Mouse (Mus musculus) E14TG2a.4 (cell line): Measurements from ENCODE around the gene Gm17720.
"Not testable (repeated sequence)": the region's sequence is repeated elsewhere in the genome, so short reads cannot be mapped to it uniquely, and the experiment has no call there.

Source experiments
- H3K27me3 ChIP-seq: 2 replicates; pipeline ENCODE4 v1.6.1; 2014; ENCODE audit warnings: low read length, control low read depth; ENCODE audit not compliant: insufficient read depth
- H3K36me3 ChIP-seq: 2 replicates; pipeline ENCODE4 v1.6.1; 2014; ENCODE audit warnings: low read length, control low read depth; ENCODE audit not compliant: insufficient read depth
- H3K4me1 ChIP-seq: replicated peaks from 2 replicates; pipeline ENCODE4 v1.6.1; 2014; ENCODE audit warnings: low read depth, low read length, control low read depth
- H3K4me3 ChIP-seq: replicated peaks from 2 replicates; pipeline ENCODE4 v1.5.1; 2014; ENCODE audit warnings: mild to moderate bottlenecking, low read length
- H3K9me3 ChIP-seq: 2 replicates; pipeline ENCODE4 v1.6.1; 2014; ENCODE audit warnings: low read length, control low read depth
- CTCF ChIP-seq: conservative IDR thresholded peaks from 2 replicates; pipeline ENCODE4 v1.5.1; 2014; ENCODE audit warnings: low read length
- NANOG ChIP-seq: IDR thresholded peaks from 2 replicates; pipeline ENCODE4 v1.6.1; 2014; ENCODE audit warnings: borderline replicate concordance, low read length, mixed read lengths
- POU5F1 ChIP-seq: IDR thresholded peaks from 2 replicates; pipeline ENCODE4 v1.6.1; 2014; ENCODE audit warnings: low read length, borderline replicate concordance

Gm17720 gene

DNA sequence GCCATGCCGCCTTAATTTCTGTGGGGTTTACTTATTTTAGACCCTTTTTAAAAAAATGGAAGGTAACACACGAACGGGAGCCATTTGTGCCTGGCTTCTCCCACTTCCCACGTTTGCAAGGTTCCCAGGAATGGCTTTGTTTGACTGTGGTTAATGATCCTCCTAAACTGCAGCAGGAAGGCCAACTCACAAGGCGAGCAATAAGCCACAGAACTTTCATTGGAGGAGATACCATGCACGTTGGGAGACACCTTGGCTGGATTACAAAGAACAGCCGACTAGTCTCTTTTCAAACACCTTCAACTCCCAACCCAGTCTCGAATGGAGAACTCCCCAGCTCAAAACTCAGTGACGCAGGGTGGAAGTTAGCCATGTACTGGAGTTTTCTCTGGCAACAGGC lies 38.4 kb downstream of the Gm17720 start:
- H3K27me3 ChIP-seq = no peaks in the 10 kb centered on the region
- TF ChIP-seq NANOG (no peak), CTCF (no peak), POU5F1 (no peak)
- peaks cover 7% of the 10 kb centered on the region; the same call in 1 of the 2 replicates for H3K9me3 ChIP-seq
- H3K4me3 ChIP-seq = no peak overlapping the region
- no peaks in the 10 kb centered on the region for H3K4me1 ChIP-seq
- H3K36me3 ChIP-seq = no peaks in the 10 kb centered on the region

DNA sequence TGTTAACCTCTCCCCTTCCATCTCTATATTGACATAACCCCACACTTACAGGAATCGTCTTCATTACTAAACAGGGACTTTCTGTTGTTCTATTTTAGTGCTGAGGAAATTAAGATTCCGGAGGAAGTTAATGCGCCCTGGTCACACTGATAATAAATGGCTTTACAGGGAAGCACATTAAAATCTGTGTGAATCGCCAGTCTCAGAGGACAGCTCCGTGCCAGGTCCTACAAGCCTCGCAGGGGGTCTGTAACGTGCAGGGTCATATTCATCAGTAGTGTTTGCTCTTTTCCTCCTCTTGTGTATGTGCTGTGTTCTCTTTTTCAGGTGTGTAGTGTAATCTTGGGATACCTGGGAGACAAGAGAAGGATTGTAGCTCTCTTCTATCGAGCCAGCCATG lies 44.3 kb downstream of the Gm17720 start:
- 0 out of 2 replicates have a peak, but pooled peaks cover 3% of the 10 kb centered on the region for H3K9me3 ChIP-seq
- no peak overlapping the region for H3K4me3 ChIP-seq
- H3K4me1 ChIP-seq = peaks cover 6% of the 10 kb centered on the region

DNA sequence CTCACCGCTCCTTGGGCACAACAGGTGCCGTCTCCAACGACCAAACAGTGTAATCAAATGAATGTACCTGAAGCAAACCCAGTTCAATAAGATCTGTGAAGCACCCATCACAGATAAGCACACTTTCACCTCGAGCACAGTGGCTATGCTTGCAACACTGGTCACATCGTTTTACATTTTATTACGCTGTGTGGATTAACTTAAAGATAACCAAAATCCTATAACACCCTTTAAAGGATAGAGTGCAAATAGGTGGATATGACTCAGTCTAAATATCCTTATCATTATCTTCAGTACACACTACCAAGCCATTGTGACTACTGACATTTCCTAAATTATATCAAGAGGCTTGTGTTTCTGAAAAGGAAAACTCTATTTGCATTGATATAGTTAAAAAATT lies 51.3 kb downstream of the Gm17720 start:
- TF ChIP-seq CTCF (no peak), NANOG (no peak), POU5F1 (no peak)
- H3K4me3 ChIP-seq = no peak overlapping the region
- H3K27me3 ChIP-seq = no peaks in the 10 kb centered on the region
- no peaks in the 10 kb centered on the region for H3K4me1 ChIP-seq
- no peaks in the 10 kb centered on the region for H3K9me3 ChIP-seq
- H3K36me3 ChIP-seq = no peaks in the 10 kb centered on the region

More for the DNA sequence above, 44.3 kb downstream of the Gm17720 start:
- Histone ChIP-seq H3K36me3 (no peaks in the 10 kb centered on the region), H3K27me3 (peaks cover 8% of the 10 kb centered on the region; the same call in 1 of the 2 replicates)
- TF ChIP-seq CTCF = no peak
- no peak for TF ChIP-seq POU5F1
- no peak for TF ChIP-seq NANOG

- H3K9me3 ChIP-seq = peaks cover 5% of the 10 kb centered on the region; the same call in 1 of the 2 replicates
- no peaks in the 10 kb centered on the region for H3K36me3 ChIP-seq
- H3K27me3 ChIP-seq = peaks cover 5% of the 10 kb centered on the region; the same call in 1 of the 2 replicates
- no peak overlapping the region for H3K4me3 ChIP-seq
- no peaks in the 10 kb centered on the region for H3K4me1 ChIP-seq
- TF ChIP-seq CTCF = no peak
- TF ChIP-seq NANOG = no peak
- no peak for TF ChIP-seq POU5F1
These were observed 62.0 kb downstream of the Gm17720 start for GRCm38 (mm10) chr8:110040509-110040908.

GRCm38 (mm10) chr8:110039659-110040058 lies 62.9 kb downstream of the Gm17720 start, which contains the start of gene Chst4:
TSS of gene Chst4 (minus strand) at chr8:110039740.
- TF ChIP-seq POU5F1 = no peak
- no peak for TF ChIP-seq CTCF
- TF ChIP-seq NANOG = no peak
- H3K27me3 ChIP-seq = peaks cover 5% of the 10 kb centered on the region; the same call in 1 of the 2 replicates
- no peaks in the 10 kb centered on the region for H3K36me3 ChIP-seq
- no peak within 1 kb of the TSS for H3K4me3 ChIP-seq
- peaks cover 5% of the 10 kb centered on the region; the same call in 1 of the 2 replicates for H3K9me3 ChIP-seq
- no peaks in the 10 kb centered on the region for H3K4me1 ChIP-seq

DNA sequence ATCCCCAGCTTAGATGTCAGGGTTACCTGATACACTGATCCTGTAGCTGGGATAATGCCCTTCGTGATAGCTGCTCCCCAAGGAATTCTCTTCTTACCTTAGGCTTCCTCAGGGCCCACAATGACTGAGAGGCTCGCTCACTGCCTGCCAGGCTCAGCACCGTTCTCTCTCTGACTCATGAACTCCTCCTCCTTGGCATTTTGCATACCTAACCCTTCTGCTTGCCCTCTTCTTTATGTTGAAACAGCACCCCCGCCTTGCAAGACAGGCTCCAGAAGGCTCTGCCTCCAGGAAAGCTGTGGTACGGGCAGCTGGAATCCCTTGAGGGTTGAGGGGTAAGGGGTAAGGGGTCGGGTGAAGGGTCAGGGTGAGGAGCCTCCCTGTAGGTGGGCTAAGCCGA lies 63.3 kb downstream of the Gm17720 start:
- no peak overlapping the region for H3K4me3 ChIP-seq
- peaks cover 5% of the 10 kb centered on the region; the same call in 1 of the 2 replicates for H3K9me3 ChIP-seq
- no peaks in the 10 kb centered on the region for H3K4me1 ChIP-seq
- H3K36me3 ChIP-seq = no peaks in the 10 kb centered on the region
- peaks cover 5% of the 10 kb centered on the region; the same call in 1 of the 2 replicates for H3K27me3 ChIP-seq
- TF ChIP-seq NANOG (no peak), POU5F1 (no peak), CTCF (no peak)

DNA sequence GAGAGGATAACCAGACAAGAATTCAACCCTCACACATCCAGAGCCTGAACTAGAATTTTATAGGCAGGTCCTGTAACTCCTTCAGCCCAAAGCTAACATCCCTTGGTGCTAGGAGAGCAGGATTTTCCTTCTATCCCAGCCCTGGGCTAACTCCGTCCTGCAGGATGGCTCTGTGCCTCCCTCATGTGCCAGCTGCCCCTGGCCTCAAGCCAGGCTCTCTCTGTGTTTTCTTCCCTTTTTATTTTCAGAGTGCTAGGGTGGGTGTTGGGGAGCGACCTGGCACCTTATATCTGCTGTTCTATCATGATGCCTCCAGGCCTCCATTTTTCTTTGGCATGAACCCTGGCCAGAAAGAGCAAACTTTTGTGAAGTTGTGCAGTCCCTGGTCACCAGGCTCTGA lies 66.4 kb downstream of the Gm17720 start:
- no peak overlapping the region for H3K4me3 ChIP-seq
- peaks cover 5% of the 10 kb centered on the region; the same call in 1 of the 2 replicates for H3K9me3 ChIP-seq
- H3K36me3 ChIP-seq = no peaks in the 10 kb centered on the region
- TF ChIP-seq NANOG (no peak), POU5F1 (no peak), CTCF (no peak)
- peaks cover 9% of the 10 kb centered on the region; the same call in 1 of the 2 replicates for H3K27me3 ChIP-seq
- H3K4me1 ChIP-seq = no peaks in the 10 kb centered on the region

- Histone ChIP-seq H3K27me3 (peaks cover 18% of the 10 kb centered on the region; the same call in 1 of the 2 replicates), H3K36me3 (no peaks in the 10 kb centered on the region), H3K9me3 (peaks cover 5% of the 10 kb centered on the region; the same call in 1 of the 2 replicates), H3K4me3 (no peak overlapping the region), H3K4me1 (no peaks in the 10 kb centered on the region)
- TF ChIP-seq CTCF = no peak
- TF ChIP-seq POU5F1 = no peak
- no peak for TF ChIP-seq NANOG
These were observed 68.2 kb downstream of the Gm17720 start for GRCm38 (mm10) chr8:110034331-110034730.

DNA sequence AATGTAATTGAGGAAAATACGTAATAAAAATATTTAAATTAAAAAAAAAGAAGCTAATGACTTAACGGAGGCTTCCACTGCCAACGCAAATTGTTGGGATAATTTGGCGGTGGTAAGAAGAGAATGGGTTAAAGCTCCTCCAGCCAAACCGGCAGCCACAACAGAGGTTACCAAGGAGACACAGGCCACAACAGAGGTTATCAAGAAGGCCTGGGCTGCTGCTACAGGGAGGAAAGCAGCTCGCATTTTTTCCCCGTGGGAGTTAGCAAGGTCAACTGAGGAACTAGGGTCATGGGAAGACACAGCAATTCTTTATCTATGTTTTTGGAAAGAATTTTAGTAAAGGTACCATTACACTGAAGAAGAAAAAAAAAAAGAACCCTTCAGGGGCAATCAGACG lies 68.8 kb downstream of the Gm17720 start:
- not testable (repeated sequence) for H3K36me3 ChIP-seq, H3K4me1 ChIP-seq, H3K4me3 ChIP-seq, H3K9me3 ChIP-seq
- peaks cover 15% of the 10 kb centered on the region; the same call in 1 of the 2 replicates for H3K27me3 ChIP-seq
